Mouse (Mus musculus) cerebellum, postnatal 14 days (tissue): Measurements from ENCODE around the gene Gm5294.
A peak's percentile ranks its signal among the peaks of the same experiment; 100 is the strongest.

Source experiments
- DNase-seq, 2 experiments: peaks; one replicate each; pipeline ENCODE4 v3.0.0; 2021; ENCODE audit warnings: mixed read lengths in 2 of 2

Gm5294 gene

GRCm38 (mm10) chr5:138819780-138820179 lies at the start of gene Gm5294:
Gm5294 (plus strand) TSS chr5:138820080.
- no peak for DNase-seq

- DNase-seq: no peak
These were observed 44.8 kb upstream of the Gm5294 start for GRCm38 (mm10) chr5:138775096-138775495.

- DNase-seq: no peak
These were observed 43.5 kb upstream of the Gm5294 start for GRCm38 (mm10) chr5:138776346-138776745.

GRCm38 (mm10) chr5:138778731-138779463 lies 41.0 kb upstream of the Gm5294 start:
- DNase-seq: peak; percentile 55 to 56

- DNase-seq: no peak
These were observed 40.2 kb upstream of the Gm5294 start for GRCm38 (mm10) chr5:138779655-138780054.

- DNase-seq: no peak
These were observed 37.2 kb upstream of the Gm5294 start for GRCm38 (mm10) chr5:138782697-138783096.

GRCm38 (mm10) chr5:138783181-138783580 lies 36.7 kb upstream of the Gm5294 start:
- DNase-seq: no peak

GRCm38 (mm10) chr5:138785986-138786515 lies 33.8 kb upstream of the Gm5294 start:
- DNase-seq: no peak

- no peak for DNase-seq
These were observed 32.2 kb upstream of the Gm5294 start for GRCm38 (mm10) chr5:138787648-138788047.

- DNase-seq: no peak
These were observed 31.2 kb upstream of the Gm5294 start for GRCm38 (mm10) chr5:138788481-138789211.

- DNase-seq: no peak
These were observed 28.9 kb upstream of the Gm5294 start for GRCm38 (mm10) chr5:138790954-138791480.

GRCm38 (mm10) chr5:138801588-138802116 lies 18.2 kb upstream of the Gm5294 start:
- DNase-seq: no peak

- DNase-seq: peak; percentile 66 to 79
These were observed 15.6 kb upstream of the Gm5294 start for GRCm38 (mm10) chr5:138804286-138804685.

GRCm38 (mm10) chr5:138809767-138810166 lies 10.1 kb upstream of the Gm5294 start:
- no peak for DNase-seq

GRCm38 (mm10) chr5:138820717-138821332 lies 945 bp downstream of the Gm5294 start:
- DNase-seq: peak in 1 of 2 experiments; percentile 28

GRCm38 (mm10) chr5:138825090-138825489 lies 5.2 kb downstream of the Gm5294 start:
- DNase-seq: no peak

GRCm38 (mm10) chr5:138833406-138833805 lies 13.5 kb downstream of the Gm5294 start:
- DNase-seq: no peak

GRCm38 (mm10) chr5:138834910-138835309 lies 15.0 kb downstream of the Gm5294 start:
- DNase-seq: no peak

GRCm38 (mm10) chr5:138840981-138841380 lies 21.1 kb downstream of the Gm5294 start:
- DNase-seq: no peak

- no peak for DNase-seq
These were observed 23.4 kb downstream of the Gm5294 start for GRCm38 (mm10) chr5:138843168-138843824.

- DNase-seq: peak in 1 of 2 experiments; percentile 44
These were observed 26.6 kb downstream of the Gm5294 start for GRCm38 (mm10) chr5:138846506-138846905.

- peak; percentile 93 to 94 for DNase-seq
These were observed 28.2 kb downstream of the Gm5294 start for GRCm38 (mm10) chr5:138848102-138848501.
